Mouse (Mus musculus) small intestine, adult 2 months (tissue): ENCODE data around the gene Taldo1.

Source experiments
- CTCF ChIP-seq: fragments of 200-500 bp; IDR thresholded peaks from 2 replicates; pipeline ENCODE4 v1.5.1; 2012; ENCODE audit warnings: low read depth, mild to moderate bottlenecking, control low read depth, inconsistent platforms, low read length, moderate library complexity, mixed read lengths; ENCODE audit not compliant: insufficient replicate concordance, insufficient read length; ENCODE audit errors: extremely low read depth
- POLR2A ChIP-seq: fragments of 200-500 bp; IDR thresholded peaks from 2 replicates; pipeline ENCODE4 v1.6.1; 2012; ENCODE audit warnings: low read depth, mild to moderate bottlenecking, control low read depth, inconsistent platforms, low read length, moderate library complexity

DNA sequence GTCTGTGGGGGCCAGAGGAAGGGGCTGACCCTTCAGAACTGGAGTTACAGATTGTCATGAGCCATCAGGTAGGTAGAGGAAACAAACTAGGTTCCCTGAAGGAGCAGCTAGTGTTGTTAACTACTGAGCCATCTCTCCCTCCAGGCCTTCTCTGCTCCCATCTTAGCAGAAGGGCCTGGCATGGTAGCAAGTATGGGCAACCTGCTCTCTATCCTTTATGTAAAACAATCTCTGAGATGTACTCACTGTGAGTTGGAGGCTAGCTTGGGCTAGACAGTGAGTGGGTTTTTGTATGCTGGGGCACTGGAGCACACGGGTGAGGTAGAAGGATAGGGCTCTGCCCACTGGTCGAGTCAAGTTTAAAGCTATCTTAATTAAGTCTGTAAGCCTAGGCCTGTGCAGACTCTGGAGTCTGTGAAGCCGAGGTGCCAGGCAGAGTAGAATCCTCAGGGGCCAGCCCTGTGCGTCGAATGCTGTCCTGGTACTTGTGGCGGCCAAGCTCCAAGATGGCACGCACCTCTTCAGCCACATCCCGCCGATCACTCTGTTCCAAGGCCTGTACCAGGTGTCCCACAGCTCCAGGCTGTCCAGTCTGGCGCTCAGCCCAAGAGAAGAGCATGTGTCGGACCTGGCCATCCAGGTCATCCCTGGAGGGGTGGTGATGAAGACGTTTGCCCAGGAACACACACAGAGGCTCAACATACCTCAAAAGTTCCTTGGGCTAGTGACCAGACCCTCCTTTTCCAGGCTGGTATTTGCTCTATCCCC is 46.4 kb downstream of the Taldo1 start:
- TF ChIP-seq POLR2A, result no peak
- TF ChIP-seq CTCF, result no peak
